Mouse (Mus musculus): ENCODE measurements around the gene Phpt1. TPM values are rescaled to one million over a fixed set of nuclear protein-coding genes. Genes with fewer than 3 reads are reported as not detected.

Gene Phpt1
- polyA plus RNA-seq, 1 experiment from 2014 or later: 159 TPM

- no peak for ATAC-seq (ENCODE audit: low FRiP score)
- H3K9ac ChIP-seq (ENCODE audit: low read length): no peak overlapping the region
- H3K4me3 ChIP-seq (ENCODE audit: low read depth, low read length): no peak overlapping the region
- no peak overlapping the region for H3K4me2 ChIP-seq
- WGBS: 90% methylated on average over 4 of the region's 4 CpGs
- H3K27ac ChIP-seq (ENCODE audit: low read depth, low read length): no peak overlapping the region
- no peak for DNase-seq (ENCODE audit: low spot score, missing footprints)
- H3K27me3 ChIP-seq (ENCODE audit: control insufficient read depth, insufficient read depth, low read length): peaks cover 5% of the 10 kb centered on the region
- no peaks in the 10 kb centered on the region for H3K9me3 ChIP-seq (ENCODE audit: control insufficient read depth, low read length)
- peaks cover 11% of the 10 kb centered on the region for H3K4me1 ChIP-seq (ENCODE audit: control insufficient read depth, insufficient read depth, low read length)
- peaks cover 4% of the 10 kb centered on the region; the same call in 1 of the 2 replicates for H3K36me3 ChIP-seq (ENCODE audit: control insufficient read depth, insufficient read depth, low read length)
Measured at GRCm38 (mm10) chr2:25571221-25571620, 3.8 kb downstream of the Phpt1 start.

- WGBS: 94% methylated on average over 3 of the region's 3 CpGs
- peaks cover 5% of the 10 kb centered on the region for H3K36me3 ChIP-seq (ENCODE audit: control insufficient read depth, insufficient read depth, low read length)
- H3K4me1 ChIP-seq (ENCODE audit: control insufficient read depth, insufficient read depth, low read length): peaks cover 5% of the 10 kb centered on the region; the same call in 1 of the 2 replicates
- no peak for DNase-seq (ENCODE audit: low spot score, missing footprints)
- H3K9me3 ChIP-seq (ENCODE audit: control insufficient read depth, low read length): no peaks in the 10 kb centered on the region
- no peak overlapping the region for H3K9ac ChIP-seq (ENCODE audit: low read length)
- H3K4me2 ChIP-seq: no peak overlapping the region
- H3K4me3 ChIP-seq (ENCODE audit: low read depth, low read length): no peak overlapping the region
- H3K27ac ChIP-seq (ENCODE audit: low read depth, low read length): no peak overlapping the region
- no peak for ATAC-seq (ENCODE audit: low FRiP score)
- no peaks in the 10 kb centered on the region for H3K27me3 ChIP-seq (ENCODE audit: control insufficient read depth, insufficient read depth, low read length)
Measured at GRCm38 (mm10) chr2:25569323-25569722, 5.7 kb downstream of the Phpt1 start.

- ATAC-seq (ENCODE audit: low FRiP score): no peak
- DNase-seq (ENCODE audit: low spot score, missing footprints): no peak
- 88% methylated on average over 6 of the region's 6 CpGs for WGBS
- no peak overlapping the region for H3K27ac ChIP-seq (ENCODE audit: low read depth, low read length)
- no peak overlapping the region for H3K9ac ChIP-seq (ENCODE audit: low read length)
- peaks cover 6% of the 10 kb centered on the region for H3K36me3 ChIP-seq (ENCODE audit: control insufficient read depth, insufficient read depth, low read length)
- no peak overlapping the region for H3K4me2 ChIP-seq
- peaks cover 2% of the 10 kb centered on the region; the same call in 1 of the 2 replicates for H3K4me1 ChIP-seq (ENCODE audit: control insufficient read depth, insufficient read depth, low read length)
- H3K27me3 ChIP-seq (ENCODE audit: control insufficient read depth, insufficient read depth, low read length): no peaks in the 10 kb centered on the region
- no peaks in the 10 kb centered on the region for H3K9me3 ChIP-seq (ENCODE audit: control insufficient read depth, low read length)
- no peak overlapping the region for H3K4me3 ChIP-seq (ENCODE audit: low read depth, low read length)
Measured at GRCm38 (mm10) chr2:25568473-25569019, 6.5 kb downstream of the Phpt1 start.

GRCm38 (mm10) chr2:25566558-25566957 is 8.5 kb downstream of the Phpt1 start:
- no peak overlapping the region for H3K9ac ChIP-seq (ENCODE audit: low read length)
- ATAC-seq (ENCODE audit: low FRiP score) (no peak; the same call in 1 of the 2 replicates), DNase-seq (ENCODE audit: low spot score, missing footprints) (no peak)
- H3K4me2 ChIP-seq: no peak overlapping the region
- H3K4me1 ChIP-seq (ENCODE audit: control insufficient read depth, insufficient read depth, low read length): no peaks in the 10 kb centered on the region
- H3K4me3 ChIP-seq (ENCODE audit: low read depth, low read length): no peak overlapping the region
- 85% methylated on average over 6 of the region's 6 CpGs for WGBS
- H3K36me3 ChIP-seq (ENCODE audit: control insufficient read depth, insufficient read depth, low read length): peaks cover 14% of the 10 kb centered on the region
- H3K27me3 ChIP-seq (ENCODE audit: control insufficient read depth, insufficient read depth, low read length): no peaks in the 10 kb centered on the region
- no peaks in the 10 kb centered on the region for H3K9me3 ChIP-seq (ENCODE audit: control insufficient read depth, low read length)
- no peak overlapping the region for H3K27ac ChIP-seq (ENCODE audit: low read depth, low read length)

- DNase-seq (ENCODE audit: low spot score, missing footprints) (no peak), ATAC-seq (ENCODE audit: low FRiP score) (no peak)
- Histone ChIP-seq H3K9ac (ENCODE audit: low read length) (no peak overlapping the region), H3K27me3 (ENCODE audit: control insufficient read depth, insufficient read depth, low read length) (no peaks in the 10 kb centered on the region), H3K4me3 (ENCODE audit: low read depth, low read length) (no peak overlapping the region), H3K4me2 (no peak overlapping the region), H3K27ac (ENCODE audit: low read depth, low read length) (no peak overlapping the region), H3K36me3 (ENCODE audit: control insufficient read depth, insufficient read depth, low read length) (peaks cover 19% of the 10 kb centered on the region), H3K9me3 (ENCODE audit: control insufficient read depth, low read length) (no peaks in the 10 kb centered on the region), H3K4me1 (ENCODE audit: control insufficient read depth, insufficient read depth, low read length) (no peaks in the 10 kb centered on the region)
- 90% methylated on average over 8 of the region's 8 CpGs for WGBS
Measured at GRCm38 (mm10) chr2:25565741-25566140, 9.3 kb downstream of the Phpt1 start.

- no peak for DNase-seq (ENCODE audit: low spot score, missing footprints)
- Histone ChIP-seq H3K36me3 (ENCODE audit: control insufficient read depth, insufficient read depth, low read length) (peaks cover 15% of the 10 kb centered on the region), H3K27ac (ENCODE audit: low read depth, low read length) (no peak overlapping the region), H3K4me2 (no peak overlapping the region), H3K4me3 (ENCODE audit: low read depth, low read length) (no peak overlapping the region), H3K9ac (ENCODE audit: low read length) (no peak overlapping the region), H3K9me3 (ENCODE audit: control insufficient read depth, low read length) (no peaks in the 10 kb centered on the region), H3K4me1 (ENCODE audit: control insufficient read depth, insufficient read depth, low read length) (peaks cover 14% of the 10 kb centered on the region), H3K27me3 (ENCODE audit: control insufficient read depth, insufficient read depth, low read length) (no peaks in the 10 kb centered on the region)
- 86% methylated on average over 9 of the region's 9 CpGs for WGBS
- ATAC-seq (ENCODE audit: low FRiP score): no peak
Measured at GRCm38 (mm10) chr2:25561946-25562345, 13.1 kb downstream of the Phpt1 start.

GRCm38 (mm10) chr2:25560551-25560950 is 14.5 kb downstream of the Phpt1 start:
- Histone ChIP-seq H3K27me3 (ENCODE audit: control insufficient read depth, insufficient read depth, low read length) (no peaks in the 10 kb centered on the region), H3K9ac (ENCODE audit: low read length) (no peak overlapping the region), H3K36me3 (ENCODE audit: control insufficient read depth, insufficient read depth, low read length) (peaks cover 15% of the 10 kb centered on the region), H3K9me3 (ENCODE audit: control insufficient read depth, low read length) (no peaks in the 10 kb centered on the region), H3K4me3 (ENCODE audit: low read depth, low read length) (no peak overlapping the region), H3K4me2 (no peak overlapping the region), H3K4me1 (ENCODE audit: control insufficient read depth, insufficient read depth, low read length) (peaks cover 19% of the 10 kb centered on the region), H3K27ac (ENCODE audit: low read depth, low read length) (no peak overlapping the region)
- peak; percentile 31 for DNase-seq (ENCODE audit: low spot score, missing footprints)
- 95% methylated on average over 8 of the region's 8 CpGs for WGBS
- ATAC-seq (ENCODE audit: low FRiP score): no peak

- WGBS: 80% methylated on average over 6 of the region's 6 CpGs
- Histone ChIP-seq H3K9me3 (ENCODE audit: control insufficient read depth, low read length) (no peaks in the 10 kb centered on the region), H3K27ac (ENCODE audit: low read depth, low read length) (no peak overlapping the region), H3K36me3 (ENCODE audit: control insufficient read depth, insufficient read depth, low read length) (peaks cover 12% of the 10 kb centered on the region; the same call in 1 of the 2 replicates), H3K9ac (ENCODE audit: low read length) (peak overlapping the region; percentile 91), H3K4me2 (peak overlapping the region; percentile 92), H3K4me1 (ENCODE audit: control insufficient read depth, insufficient read depth, low read length) (peaks cover 19% of the 10 kb centered on the region), H3K27me3 (ENCODE audit: control insufficient read depth, insufficient read depth, low read length) (no peaks in the 10 kb centered on the region), H3K4me3 (ENCODE audit: low read depth, low read length) (peak overlapping the region; percentile 93)
- no peak for ATAC-seq (ENCODE audit: low FRiP score)
- DNase-seq (ENCODE audit: low spot score, missing footprints): no peak
Measured at GRCm38 (mm10) chr2:25558774-25559173, 16.2 kb downstream of the Phpt1 start.

- Histone ChIP-seq H3K27me3 (ENCODE audit: control insufficient read depth, insufficient read depth, low read length) (no peaks in the 10 kb centered on the region), H3K9me3 (ENCODE audit: control insufficient read depth, low read length) (no peaks in the 10 kb centered on the region), H3K9ac (ENCODE audit: low read length) (peak overlapping the region; percentile 91), H3K4me2 (peak overlapping the region; percentile 92), H3K4me1 (ENCODE audit: control insufficient read depth, insufficient read depth, low read length) (peaks cover 19% of the 10 kb centered on the region), H3K27ac (ENCODE audit: low read depth, low read length) (no peak overlapping the region; the same call in 1 of the 2 replicates), H3K36me3 (ENCODE audit: control insufficient read depth, insufficient read depth, low read length) (peaks cover 12% of the 10 kb centered on the region; the same call in 1 of the 2 replicates), H3K4me3 (ENCODE audit: low read depth, low read length) (peak overlapping the region; percentile 93)
- DNase-seq (ENCODE audit: low spot score, missing footprints) (no peak), ATAC-seq (ENCODE audit: low FRiP score) (peak; percentile 65)
- under 1% methylated on average over 24 of the region's 24 CpGs for WGBS
Measured at GRCm38 (mm10) chr2:25557964-25558360, 17.1 kb downstream of the Phpt1 start.
